Mouse (Mus musculus): Measurements from ENCODE around the gene Cabp4. TPM values are rescaled to one million over a fixed set of nuclear protein-coding genes. Genes with fewer than 3 reads are reported as not detected.
"Not testable (repeated sequence)": the region's sequence is repeated elsewhere in the genome, so short reads cannot be mapped to it uniquely, and the experiment has no call there.

The Cabp4 gene
- polyA plus RNA-seq, 1 experiment: 2.2 TPM

DNA sequence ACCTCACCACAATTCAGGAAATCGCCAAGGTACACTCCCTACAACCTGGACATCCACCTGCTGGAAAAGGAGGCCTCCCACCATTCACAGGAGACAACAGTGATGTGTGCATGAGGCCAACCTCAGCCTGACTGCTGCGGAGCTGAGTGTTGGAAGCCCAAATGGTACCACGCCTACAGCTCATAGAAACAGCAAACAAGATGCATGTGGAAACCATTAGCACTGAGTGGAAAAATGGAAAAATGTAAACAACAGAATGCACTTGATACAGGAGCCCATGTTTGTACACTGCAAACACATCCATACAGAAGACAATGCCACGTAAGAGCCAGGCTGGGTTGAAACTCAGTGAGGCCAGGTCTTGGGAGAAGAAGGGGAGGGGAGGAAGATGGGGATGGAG, 19.4 kb downstream of the Cabp4 start:
- peak in 1 of 2 experiments; percentile 3 for DNase-seq (ENCODE audit: low read depth in 1 of 2, low spot score in 2 of 2)
- Histone ChIP-seq H3K27me3 (ENCODE audit: control insufficient read depth, insufficient read depth, low read length) (no peaks in the 10 kb centered on the region), H3K4me1 (ENCODE audit: control insufficient read depth, insufficient read depth, insufficient read length) (peaks cover 30% of the 10 kb centered on the region), H3K36me3 (ENCODE audit: control insufficient read depth, insufficient read depth, low read length) (peaks cover 9% of the 10 kb centered on the region), H3K27ac (ENCODE audit: insufficient read depth, low read length) (peak overlapping the region; percentile 10), H3K4me3 (ENCODE audit: extremely low read depth, insufficient read depth, insufficient read length) (no peak overlapping the region)
- TF ChIP-seq POLR2A (IDR thresholded peaks at IDR 0.05; ENCODE audit: low read depth, low read length) (no peak), CTCF (IDR thresholded peaks at IDR 0.05; ENCODE audit: extremely low read depth, insufficient read depth, insufficient read length, insufficient replicate concordance) (no peak)
- 93% methylated on average over 4 of the region's 4 CpGs for WGBS

DNA sequence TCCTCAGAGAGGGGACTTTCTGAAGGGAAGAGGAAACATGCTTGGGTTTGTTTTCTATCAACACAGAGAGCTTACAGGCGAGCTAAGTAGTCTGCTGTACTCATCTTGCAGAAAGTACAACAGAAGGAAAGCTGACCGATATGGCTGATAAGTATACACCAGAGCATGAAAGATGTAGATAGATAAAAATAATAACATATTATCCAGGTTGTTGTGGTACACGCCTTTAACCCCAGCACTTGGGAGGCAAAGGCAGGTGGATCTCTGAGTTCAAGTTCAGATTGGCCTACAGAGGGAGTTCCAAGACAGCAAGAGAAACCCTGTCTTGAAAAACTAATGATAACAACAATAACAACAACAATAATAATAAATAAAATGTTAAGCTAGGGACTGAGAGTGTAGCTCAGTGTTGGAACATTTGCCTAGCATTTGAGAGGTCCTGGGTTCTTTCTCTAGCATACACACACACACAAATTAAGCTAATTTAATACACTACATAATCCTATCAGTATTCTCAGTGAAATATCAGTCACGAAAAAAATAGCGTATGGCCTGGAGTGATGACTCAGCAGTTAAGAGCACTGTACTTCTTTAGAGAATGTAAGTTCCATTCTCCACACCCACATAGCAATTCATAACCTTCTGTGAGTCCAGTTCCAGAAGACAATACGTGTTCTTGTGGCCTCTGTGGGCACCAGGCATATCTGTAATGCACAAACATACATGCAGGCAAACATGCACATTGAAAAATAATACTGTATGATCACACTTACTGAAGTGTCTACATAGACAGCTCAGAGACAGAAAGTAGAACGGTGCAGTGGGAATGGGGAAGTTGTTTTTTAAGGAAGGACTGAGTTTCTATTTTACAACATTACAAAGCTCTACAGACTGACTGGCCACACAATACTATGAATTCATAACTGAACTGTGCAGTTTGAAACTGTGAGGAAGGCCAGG, 21.1 kb downstream of the Cabp4 start:
- no peak overlapping the region for H3K4me3 ChIP-seq (ENCODE audit: extremely low read depth, insufficient read depth, insufficient read length)
- H3K4me1 ChIP-seq (ENCODE audit: control insufficient read depth, insufficient read depth, insufficient read length): peaks cover 35% of the 10 kb centered on the region
- H3K27ac ChIP-seq (ENCODE audit: insufficient read depth, low read length): peak overlapping the region; percentile 60
- H3K36me3 ChIP-seq (ENCODE audit: control insufficient read depth, insufficient read depth, low read length): peaks cover 5% of the 10 kb centered on the region
- DNase-seq (ENCODE audit: low read depth in 1 of 2, low spot score in 2 of 2): peak in 1 of 2 experiments; percentile 3
- TF ChIP-seq POLR2A (IDR thresholded peaks at IDR 0.05; ENCODE audit: low read depth, low read length): no peak
- TF ChIP-seq CTCF (IDR thresholded peaks at IDR 0.05; ENCODE audit: extremely low read depth, insufficient read depth, insufficient read length, insufficient replicate concordance): no peak
- WGBS: 31% methylated on average over 7 of the region's 7 CpGs
- H3K27me3 ChIP-seq (ENCODE audit: control insufficient read depth, insufficient read depth, low read length): no peaks in the 10 kb centered on the region

GRCm38 (mm10) chr19:4121896-4122295, 21.9 kb downstream of the Cabp4 start:
- H3K27me3 ChIP-seq (ENCODE audit: control insufficient read depth, insufficient read depth, low read length); H3K4me3 ChIP-seq (ENCODE audit: extremely low read depth, insufficient read depth, insufficient read length); H3K36me3 ChIP-seq (ENCODE audit: control insufficient read depth, insufficient read depth, low read length): not testable (repeated sequence)
- Histone ChIP-seq H3K27ac (ENCODE audit: insufficient read depth, low read length) (peak overlapping the region; percentile 78), H3K4me1 (ENCODE audit: control insufficient read depth, insufficient read depth, insufficient read length) (peaks cover 32% of the 10 kb centered on the region)
- peak in 1 of 2 experiments; percentile 15 for DNase-seq (ENCODE audit: low read depth in 1 of 2, low spot score in 2 of 2)
- WGBS: 30% methylated on average over 6 of the region's 6 CpGs

DNA sequence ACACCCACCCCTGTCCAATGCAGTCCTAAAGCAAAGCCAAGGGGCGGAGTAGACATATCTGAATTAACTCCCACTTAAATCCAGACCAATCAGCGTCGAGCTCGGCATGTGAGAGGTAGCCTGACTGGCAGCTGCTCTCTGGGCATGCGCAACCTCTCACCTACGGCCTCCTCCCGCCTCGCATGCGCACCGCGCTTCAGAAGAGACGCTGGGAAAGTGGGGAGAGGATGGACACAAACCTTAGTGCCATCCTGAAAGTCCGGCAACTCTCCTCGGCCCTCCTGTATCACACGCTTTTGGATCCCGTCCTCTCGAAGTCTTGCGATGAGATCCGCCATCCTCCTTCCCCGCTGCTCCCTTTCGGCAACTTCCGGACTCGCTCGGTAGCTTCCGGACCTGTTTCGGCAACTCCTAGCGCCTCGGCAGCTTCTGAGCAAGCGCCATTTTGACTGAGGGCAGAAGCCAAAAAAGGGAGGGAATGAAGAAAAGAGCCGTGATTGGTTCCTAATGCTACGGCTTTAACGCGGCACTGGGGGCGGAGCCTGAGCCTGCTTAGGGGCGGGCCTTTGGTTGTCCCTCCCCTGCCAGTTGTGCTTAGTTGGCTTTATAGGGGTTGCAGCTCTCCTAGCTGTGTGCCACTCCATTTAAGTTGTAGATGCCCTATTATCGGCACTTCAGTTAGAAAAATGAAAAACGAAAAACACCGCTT, 22.6 kb downstream of the Cabp4 start:
- Histone ChIP-seq H3K4me3 (ENCODE audit: extremely low read depth, insufficient read depth, insufficient read length) (peak overlapping the region; percentile 90), H3K27ac (ENCODE audit: insufficient read depth, low read length) (peak overlapping the region; percentile 99), H3K4me1 (ENCODE audit: control insufficient read depth, insufficient read depth, insufficient read length) (peaks cover 29% of the 10 kb centered on the region), H3K27me3 (ENCODE audit: control insufficient read depth, insufficient read depth, low read length) (no peaks in the 10 kb centered on the region), H3K36me3 (ENCODE audit: control insufficient read depth, insufficient read depth, low read length) (peaks cover 5% of the 10 kb centered on the region; the same call in 1 of the 2 replicates)
- peak; percentile 80 for TF ChIP-seq POLR2A (IDR thresholded peaks at IDR 0.05; ENCODE audit: low read depth, low read length)
- no peak for TF ChIP-seq CTCF (IDR thresholded peaks at IDR 0.05; ENCODE audit: extremely low read depth, insufficient read depth, insufficient read length, insufficient replicate concordance)
- DNase-seq (ENCODE audit: low read depth in 1 of 2, low spot score in 2 of 2): peak; percentile 99
- 2% methylated on average over 38 of the region's 38 CpGs for WGBS

DNA sequence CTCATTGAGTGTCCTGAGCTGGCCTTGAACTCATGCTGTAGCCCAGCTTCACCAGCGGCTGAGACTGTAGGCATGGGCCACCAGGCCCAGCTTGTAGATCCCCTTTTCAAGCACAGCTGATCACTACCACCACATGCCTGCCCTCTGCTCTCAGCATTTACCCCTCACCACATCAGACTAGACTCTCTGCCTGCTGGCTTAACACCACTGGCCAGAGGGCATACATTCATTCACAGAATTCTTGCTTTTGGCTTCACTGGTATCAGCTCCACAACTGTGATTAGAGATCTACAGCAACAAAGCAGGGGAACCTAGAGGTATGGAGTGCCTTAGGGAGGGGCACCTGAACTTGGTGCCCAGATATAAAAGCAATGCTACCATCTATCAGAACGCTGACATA, 23.3 kb downstream of the Cabp4 start:
- Histone ChIP-seq H3K27me3 (ENCODE audit: control insufficient read depth, insufficient read depth, low read length) (no peaks in the 10 kb centered on the region), H3K27ac (ENCODE audit: insufficient read depth, low read length) (peak overlapping the region; percentile 99), H3K36me3 (ENCODE audit: control insufficient read depth, insufficient read depth, low read length) (peaks cover 11% of the 10 kb centered on the region), H3K4me1 (ENCODE audit: control insufficient read depth, insufficient read depth, insufficient read length) (peaks cover 29% of the 10 kb centered on the region), H3K4me3 (ENCODE audit: extremely low read depth, insufficient read depth, insufficient read length) (peak overlapping the region; percentile 8)
- TF ChIP-seq CTCF (IDR thresholded peaks at IDR 0.05; ENCODE audit: extremely low read depth, insufficient read depth, insufficient read length, insufficient replicate concordance): no peak
- no peak for TF ChIP-seq POLR2A (IDR thresholded peaks at IDR 0.05; ENCODE audit: low read depth, low read length)
- 62% methylated on average over 2 of the region's 2 CpGs for WGBS
- DNase-seq (ENCODE audit: low read depth in 1 of 2, low spot score in 2 of 2): peak in 1 of 2 experiments; percentile 4

DNA sequence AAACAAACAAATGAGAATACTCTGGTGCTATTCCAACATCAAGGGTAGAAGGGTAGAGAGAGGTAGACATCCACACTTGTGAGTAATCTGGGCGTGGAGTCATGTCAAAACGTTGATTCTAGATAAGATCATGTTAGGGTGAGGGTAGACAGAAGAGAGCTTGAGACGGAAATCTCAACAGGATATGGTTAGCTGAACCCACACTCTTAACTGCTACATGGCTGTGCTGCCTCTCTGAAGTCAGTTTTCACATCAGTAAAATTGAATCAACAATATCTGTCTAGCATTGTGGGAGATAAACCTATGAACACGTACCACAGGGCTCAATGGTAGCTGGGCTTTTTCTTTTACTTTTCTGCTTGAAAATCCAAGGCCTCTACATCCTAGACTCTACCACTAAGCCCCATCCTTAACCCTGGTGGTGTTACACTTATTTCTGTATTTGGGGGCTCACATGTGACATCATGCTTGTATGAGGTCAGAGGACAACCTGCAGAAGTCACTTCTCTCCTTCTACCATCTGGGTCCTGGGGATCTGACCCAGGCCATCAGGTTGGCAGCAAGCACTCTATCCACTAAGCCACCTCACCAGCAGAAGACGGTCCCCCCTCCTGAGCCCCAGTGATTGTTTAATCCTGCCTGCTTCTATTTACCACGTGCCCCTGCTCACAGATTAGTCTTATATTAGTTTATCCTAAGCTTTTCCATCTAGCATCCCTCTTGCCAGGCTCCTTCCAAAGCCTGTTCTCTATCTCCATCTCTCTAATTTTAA, 23.9 kb downstream of the Cabp4 start:
- H3K36me3 ChIP-seq (ENCODE audit: control insufficient read depth, insufficient read depth, low read length): peaks cover 16% of the 10 kb centered on the region
- H3K27ac ChIP-seq (ENCODE audit: insufficient read depth, low read length): peak overlapping the region; percentile 99
- TF ChIP-seq CTCF (IDR thresholded peaks at IDR 0.05; ENCODE audit: extremely low read depth, insufficient read depth, insufficient read length, insufficient replicate concordance) (no peak), POLR2A (IDR thresholded peaks at IDR 0.05; ENCODE audit: low read depth, low read length) (no peak)
- H3K4me1 ChIP-seq (ENCODE audit: control insufficient read depth, insufficient read depth, insufficient read length): peaks cover 30% of the 10 kb centered on the region
- no peaks in the 10 kb centered on the region for H3K27me3 ChIP-seq (ENCODE audit: control insufficient read depth, insufficient read depth, low read length)
- peak; percentile 9 to 69 for DNase-seq (ENCODE audit: low read depth in 1 of 2, low spot score in 2 of 2)
- peak overlapping the region; percentile 8 for H3K4me3 ChIP-seq (ENCODE audit: extremely low read depth, insufficient read depth, insufficient read length)
- WGBS: 30% methylated on average over 6 of the region's 6 CpGs
